Mouse (Mus musculus) ES-CJ7 (cell line): Measurements from ENCODE around the gene Olfr710.
"Not testable (repeated sequence)": the region's sequence is repeated elsewhere in the genome, so short reads cannot be mapped to it uniquely, and the experiment has no call there.

Experiments used
- DNase-seq: peaks from one replicate; pipeline ENCODE4 v3.0.0; 2011; ENCODE audit warnings: low read depth, low spot score

Gene Olfr710

GRCm38 (mm10) chr7:106948212-106948611 is at the start of gene Olfr710:
Olfr710 (minus strand) TSS chr7:106948312.
- DNase-seq = no peak

- peak; percentile 13 for DNase-seq
Measured at GRCm38 (mm10) chr7:106985236-106985635, 37.1 kb upstream of the Olfr710 start.

- DNase-seq = no peak
Measured at GRCm38 (mm10) chr7:106975353-106975752, 27.2 kb upstream of the Olfr710 start, which contains the start of gene Olfr711. Olfr711 (minus strand) TSS chr7:106975453.

- DNase-seq = peak; percentile 41
Measured at GRCm38 (mm10) chr7:106967503-106967902, 19.4 kb upstream of the Olfr710 start.

GRCm38 (mm10) chr7:106963837-106964236 is 15.7 kb upstream of the Olfr710 start, which contains the start of gene Olfr6:
Olfr6 (minus strand) TSS chr7:106963937.
- DNase-seq = no peak

GRCm38 (mm10) chr7:106932119-106932518 is 16.0 kb downstream of the Olfr710 start, which contains the start of gene Olfr709-ps1:
Olfr709-ps1 (minus strand) TSS chr7:106932219.
- DNase-seq = no peak

GRCm38 (mm10) chr7:106920961-106921360 is 27.2 kb downstream of the Olfr710 start:
- DNase-seq = not testable (repeated sequence)

- no peak for DNase-seq
Measured at GRCm38 (mm10) chr7:106907676-106908075, 40.4 kb downstream of the Olfr710 start, which contains the start of gene Olfr1532-ps1. Olfr1532-ps1 (plus strand) TSS chr7:106908001.

GRCm38 (mm10) chr7:106901141-106901540 is 47.0 kb downstream of the Olfr710 start, which contains the start of gene Olfr707:
Olfr707 (minus strand) TSS chr7:106901241.
- DNase-seq = not testable (repeated sequence)
